Mouse (Mus musculus): ENCODE measurements around the gene Vti1b. TPM values are rescaled to one million over a fixed set of nuclear protein-coding genes. Genes with fewer than 3 reads are reported as not detected.
A peak's percentile ranks its signal among the peaks of the same experiment; 100 is the strongest.
"Not testable (repeated sequence)": the region's sequence is repeated elsewhere in the genome, so short reads cannot be mapped to it uniquely, and the experiment has no call there.

The Vti1b gene
- polyA plus RNA-seq, 1 experiment from 2014 or later: 88.9 TPM

DNA sequence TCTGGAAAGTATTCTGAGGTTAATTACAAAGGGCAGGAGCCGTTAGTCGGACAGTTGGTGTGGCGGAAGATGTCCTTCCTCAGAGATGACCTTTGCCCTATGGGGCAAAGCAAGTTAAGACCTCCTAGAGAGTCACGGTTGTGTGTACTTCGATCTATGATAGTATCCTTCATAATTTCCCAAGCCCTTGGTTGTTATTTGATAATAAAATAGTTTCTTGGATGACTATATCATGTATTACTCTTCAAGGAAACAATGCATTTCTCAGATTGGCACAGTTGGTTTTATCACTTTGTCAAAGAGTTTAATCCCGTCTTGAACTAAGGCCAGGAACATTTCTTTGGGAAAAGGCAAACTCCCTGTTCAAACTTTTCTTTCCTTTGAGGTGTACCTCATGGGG lies 19.7 kb upstream of the Vti1b start, which contains the start of gene Rdh11:
Gene Rdh11 (minus strand): TSS at position 101 of the 400 bp plus-strand sequence.
- ATAC-seq (ENCODE audit: insufficient number of reproducible peaks, insufficient read depth, low FRiP score, low read depth): no peak
- peak within 1 kb of the TSS; percentile 77 for H3K9ac ChIP-seq (ENCODE audit: low read length)
- WGBS: 65% methylated on average over 6 of the region's 6 CpGs

DNA sequence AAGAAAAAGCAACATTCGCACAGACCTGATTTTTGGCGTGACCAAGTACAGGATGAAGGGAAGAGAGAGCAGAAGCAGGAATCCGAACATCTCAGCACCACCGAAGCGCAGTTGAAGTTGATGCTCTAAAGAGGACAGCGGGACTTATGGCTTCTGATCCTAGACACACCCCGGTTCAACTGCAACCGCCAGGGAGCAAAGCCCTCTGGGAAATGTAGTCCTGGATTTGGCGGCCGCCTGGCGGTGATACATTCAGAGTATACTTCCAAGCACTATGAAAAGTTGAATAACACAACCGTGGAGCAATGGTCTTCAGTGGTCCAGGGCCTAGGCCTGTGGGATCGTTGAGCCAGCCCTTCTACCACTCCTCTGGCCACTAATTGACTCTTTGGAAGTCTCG lies 19.2 kb upstream of the Vti1b start:
- H3K4me2 ChIP-seq (ENCODE audit: low read length): peak overlapping the region; percentile 95
- peaks cover 6 to 15% of the 10 kb centered on the region in 2 experiments; a peak in 3 of 4 replicates for H3K4me1 ChIP-seq (ENCODE audit: control insufficient read depth in 2 of 2, insufficient read depth in 2 of 2, low read length in 2 of 2)
- no peaks in the 10 kb centered on the region for H3K9me3 ChIP-seq (ENCODE audit: control insufficient read depth, low read length)
- H3K27me3 ChIP-seq (ENCODE audit: control insufficient read depth, insufficient read depth, low read length): no peaks in the 10 kb centered on the region
- H3K27ac ChIP-seq (replicated peaks in 1 of 2; ENCODE audit: control insufficient read depth in 1 of 2, insufficient read depth in 1 of 2, low read depth in 2 of 2, low read length in 2 of 2): peak overlapping the region in 1 of 2 experiments; percentile 55; a peak in 1 of 4 replicates
- ATAC-seq (ENCODE audit: insufficient number of reproducible peaks, insufficient read depth, low FRiP score, low read depth): peak; percentile 75
- H3K36me3 ChIP-seq (ENCODE audit: control insufficient read depth, insufficient read depth, low read length): peaks cover 20% of the 10 kb centered on the region
- 4% methylated on average over 14 of the region's 14 CpGs for WGBS
- H3K4me3 ChIP-seq (ENCODE audit: control insufficient read depth in 1 of 2, insufficient read depth in 1 of 2, low read depth in 1 of 2, low read length in 2 of 2): peak overlapping the region; percentile 53 to 59
- peak overlapping the region; percentile 77 for H3K9ac ChIP-seq (ENCODE audit: low read length)

More for the DNA sequence above, 19.7 kb upstream of the Vti1b start, which contains the start of gene Rdh11:
- H3K4me1 ChIP-seq (ENCODE audit: control insufficient read depth in 2 of 2, insufficient read depth in 2 of 2, low read length in 2 of 2): peaks cover 6 to 15% of the 10 kb centered on the region in 2 experiments; a peak in 3 of 4 replicates
- H3K27me3 ChIP-seq (ENCODE audit: control insufficient read depth, insufficient read depth, low read length): no peaks in the 10 kb centered on the region
- H3K9me3 ChIP-seq (ENCODE audit: control insufficient read depth, low read length): no peaks in the 10 kb centered on the region
- H3K36me3 ChIP-seq (ENCODE audit: control insufficient read depth, insufficient read depth, low read length): peaks cover 15% of the 10 kb centered on the region
- H3K4me3 ChIP-seq (ENCODE audit: control insufficient read depth in 1 of 2, insufficient read depth in 1 of 2, low read depth in 1 of 2, low read length in 2 of 2): peak within 1 kb of the TSS; percentile 53 to 59
- H3K27ac ChIP-seq (replicated peaks in 1 of 2; ENCODE audit: control insufficient read depth in 1 of 2, insufficient read depth in 1 of 2, low read depth in 2 of 2, low read length in 2 of 2): peak within 1 kb of the TSS; percentile 24 to 55; a peak in 3 of 4 replicates
- peak within 1 kb of the TSS; percentile 95 for H3K4me2 ChIP-seq (ENCODE audit: low read length)

- 1% methylated on average over 18 of the region's 18 CpGs for WGBS
- Histone ChIP-seq H3K4me3 (ENCODE audit: control insufficient read depth in 1 of 2, insufficient read depth in 1 of 2, low read depth in 1 of 2, low read length in 2 of 2) (peak overlapping the region; percentile 53 to 59), H3K9ac (ENCODE audit: low read length) (peak overlapping the region; percentile 77), H3K36me3 (ENCODE audit: control insufficient read depth, insufficient read depth, low read length) (peaks cover 26% of the 10 kb centered on the region), H3K27ac (replicated peaks in 1 of 2; ENCODE audit: control insufficient read depth in 1 of 2, insufficient read depth in 1 of 2, low read depth in 2 of 2, low read length in 2 of 2) (peak overlapping the region; percentile 24 to 55; a peak in 3 of 4 replicates), H3K27me3 (ENCODE audit: control insufficient read depth, insufficient read depth, low read length) (no peaks in the 10 kb centered on the region), H3K4me1 (ENCODE audit: control insufficient read depth in 2 of 2, insufficient read depth in 2 of 2, low read length in 2 of 2) (peaks cover 6 to 15% of the 10 kb centered on the region in 2 experiments; a peak in 3 of 4 replicates), H3K4me2 (ENCODE audit: low read length) (peak overlapping the region; percentile 95), H3K9me3 (ENCODE audit: control insufficient read depth, low read length) (no peaks in the 10 kb centered on the region)
- ATAC-seq (ENCODE audit: insufficient number of reproducible peaks, insufficient read depth, low FRiP score, low read depth): peak; percentile 72; the same call in 1 of the 2 replicates
Measured at GRCm38 (mm10) chr12:79190931-79191673, 18.6 kb upstream of the Vti1b start.

DNA sequence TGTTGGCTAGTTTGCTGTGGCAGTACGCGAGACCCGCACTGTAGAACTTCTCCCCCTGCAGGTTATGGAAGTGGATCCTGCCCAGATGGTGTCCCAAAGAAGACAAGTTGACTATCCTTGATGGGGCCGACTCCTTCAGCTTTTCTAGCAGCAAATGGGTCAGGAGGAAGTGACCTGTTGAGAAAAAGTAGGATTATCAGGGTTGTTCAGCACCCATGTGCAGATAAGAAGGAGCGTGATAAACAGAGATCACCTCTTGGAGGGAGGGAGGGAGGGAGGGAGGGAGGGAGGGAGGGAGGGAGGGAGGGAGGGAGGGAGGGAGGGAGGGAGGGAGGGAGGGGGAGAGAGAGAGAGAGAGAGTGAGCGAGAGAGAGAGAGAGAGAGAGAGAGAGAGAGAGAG lies 12.7 kb upstream of the Vti1b start:
- peaks cover 81% of the 10 kb centered on the region for H3K36me3 ChIP-seq (ENCODE audit: control insufficient read depth, insufficient read depth, low read length)
- ATAC-seq (ENCODE audit: insufficient number of reproducible peaks, insufficient read depth, low FRiP score, low read depth); H3K9me3 ChIP-seq (ENCODE audit: control insufficient read depth, low read length); H3K4me2 ChIP-seq (ENCODE audit: low read length); H3K4me1 ChIP-seq (ENCODE audit: control insufficient read depth in 2 of 2, insufficient read depth in 2 of 2, low read length in 2 of 2); H3K9ac ChIP-seq (ENCODE audit: low read length); H3K27me3 ChIP-seq (ENCODE audit: control insufficient read depth, insufficient read depth, low read length); H3K27ac ChIP-seq (replicated peaks in 1 of 2; ENCODE audit: control insufficient read depth in 1 of 2, insufficient read depth in 1 of 2, low read depth in 2 of 2, low read length in 2 of 2); H3K4me3 ChIP-seq (ENCODE audit: control insufficient read depth in 1 of 2, insufficient read depth in 1 of 2, low read depth in 1 of 2, low read length in 2 of 2): not testable (repeated sequence)
- 88% methylated on average over 5 of the region's 6 CpGs for WGBS

- no peak overlapping the region for H3K27ac ChIP-seq (replicated peaks in 1 of 2; ENCODE audit: control insufficient read depth in 1 of 2, insufficient read depth in 1 of 2, low read depth in 2 of 2, low read length in 2 of 2)
- H3K4me1 ChIP-seq (ENCODE audit: control insufficient read depth in 2 of 2, insufficient read depth in 2 of 2, low read length in 2 of 2): peaks cover 2 to 7% of the 10 kb centered on the region in 2 experiments; a peak in 3 of 4 replicates
- 84% methylated on average over 5 of the region's 5 CpGs for WGBS
- ATAC-seq (ENCODE audit: insufficient number of reproducible peaks, insufficient read depth, low FRiP score, low read depth): no peak
- H3K9me3 ChIP-seq (ENCODE audit: control insufficient read depth, low read length): no peaks in the 10 kb centered on the region
- no peaks in the 10 kb centered on the region for H3K27me3 ChIP-seq (ENCODE audit: control insufficient read depth, insufficient read depth, low read length)
- H3K4me2 ChIP-seq (ENCODE audit: low read length): no peak overlapping the region
- no peak overlapping the region for H3K4me3 ChIP-seq (ENCODE audit: control insufficient read depth in 1 of 2, insufficient read depth in 1 of 2, low read depth in 1 of 2, low read length in 2 of 2)
- peaks cover 44% of the 10 kb centered on the region for H3K36me3 ChIP-seq (ENCODE audit: control insufficient read depth, insufficient read depth, low read length)
- no peak overlapping the region for H3K9ac ChIP-seq (ENCODE audit: low read length)
Measured at GRCm38 (mm10) chr12:79175998-79176397, 3.5 kb upstream of the Vti1b start.

DNA sequence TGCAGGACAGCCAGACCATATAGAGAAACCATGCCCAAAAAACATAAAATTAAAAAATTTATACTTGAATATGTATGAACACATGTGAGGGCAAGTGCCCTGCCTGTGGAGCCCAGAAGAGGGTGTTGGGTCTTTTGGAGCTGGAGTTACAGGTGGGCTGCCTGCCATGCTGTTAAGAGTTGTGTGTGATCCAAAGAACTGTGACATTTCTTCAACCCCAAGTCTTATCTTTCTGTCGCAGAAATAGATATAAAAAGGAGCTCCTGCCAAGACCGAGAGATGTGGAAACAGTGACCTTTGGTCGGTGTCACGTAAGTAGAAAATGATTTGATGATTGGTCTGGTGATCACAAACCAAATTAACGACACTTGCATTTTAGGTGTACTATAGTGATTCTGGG lies 1.3 kb upstream of the Vti1b start:
- Histone ChIP-seq H3K36me3 (ENCODE audit: control insufficient read depth, insufficient read depth, low read length) (peaks cover 37% of the 10 kb centered on the region), H3K9me3 (ENCODE audit: control insufficient read depth, low read length) (no peaks in the 10 kb centered on the region), H3K9ac (ENCODE audit: low read length) (no peak overlapping the region), H3K4me3 (ENCODE audit: control insufficient read depth in 1 of 2, insufficient read depth in 1 of 2, low read depth in 1 of 2, low read length in 2 of 2) (no peak overlapping the region), H3K27me3 (ENCODE audit: control insufficient read depth, insufficient read depth, low read length) (no peaks in the 10 kb centered on the region), H3K4me1 (ENCODE audit: control insufficient read depth in 2 of 2, insufficient read depth in 2 of 2, low read length in 2 of 2) (peaks cover 2 to 7% of the 10 kb centered on the region in 2 experiments; a peak in 3 of 4 replicates), H3K4me2 (ENCODE audit: low read length) (no peak overlapping the region), H3K27ac (replicated peaks in 1 of 2; ENCODE audit: control insufficient read depth in 1 of 2, insufficient read depth in 1 of 2, low read depth in 2 of 2, low read length in 2 of 2) (no peak overlapping the region)
- WGBS: 66% methylated on average over 5 of the region's 5 CpGs
- no peak for ATAC-seq (ENCODE audit: insufficient number of reproducible peaks, insufficient read depth, low FRiP score, low read depth)

DNA sequence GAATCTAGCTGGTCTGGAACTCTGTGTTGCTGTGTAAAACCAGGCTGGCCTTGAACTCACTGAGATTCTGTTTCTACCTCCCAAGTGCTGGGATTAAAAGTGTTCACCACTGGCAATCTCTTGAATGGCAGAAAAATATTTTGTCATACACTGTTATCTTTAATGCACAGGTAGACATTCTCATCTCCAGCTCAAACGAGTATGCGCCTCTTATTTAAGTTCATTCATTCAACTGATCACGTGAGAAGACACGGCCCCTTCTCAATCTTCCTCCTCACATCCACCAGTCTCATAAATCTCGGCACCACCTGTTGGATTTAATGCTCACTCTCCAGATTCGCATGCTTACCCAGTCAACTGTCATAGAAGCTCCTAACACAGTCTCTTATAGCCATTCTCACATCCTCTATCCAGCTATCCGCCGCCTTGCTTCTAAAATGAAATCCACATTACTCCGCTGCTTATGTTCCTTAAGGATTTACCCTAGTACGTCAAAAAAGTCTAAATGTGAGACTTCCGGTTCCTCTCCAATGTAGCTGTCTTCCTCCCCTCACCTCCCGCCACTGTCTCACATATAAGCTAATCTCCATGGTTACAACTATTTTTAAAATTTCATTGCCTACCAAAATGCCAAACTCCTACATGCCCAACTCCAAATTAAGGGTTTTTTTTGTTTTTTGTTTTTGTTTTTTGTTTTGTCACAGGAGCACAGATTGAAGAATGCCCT lies 1.0 kb downstream of the Vti1b start:
- no peak for ATAC-seq (ENCODE audit: insufficient number of reproducible peaks, insufficient read depth, low FRiP score, low read depth)
- 40% methylated on average over 12 of the region's 12 CpGs for WGBS

More for the DNA sequence above, 1.0 kb downstream of the Vti1b start:
- H3K27ac ChIP-seq (replicated peaks in 1 of 2; ENCODE audit: control insufficient read depth in 1 of 2, insufficient read depth in 1 of 2, low read depth in 2 of 2, low read length in 2 of 2): peak overlapping the region in 1 of 2 experiments; percentile 86; a peak in 1 of 4 replicates
- no peaks in the 10 kb centered on the region for H3K27me3 ChIP-seq (ENCODE audit: control insufficient read depth, insufficient read depth, low read length)
- peaks cover 28% of the 10 kb centered on the region for H3K36me3 ChIP-seq (ENCODE audit: control insufficient read depth, insufficient read depth, low read length)
- peaks cover 2 to 7% of the 10 kb centered on the region in 2 experiments; a peak in 3 of 4 replicates for H3K4me1 ChIP-seq (ENCODE audit: control insufficient read depth in 2 of 2, insufficient read depth in 2 of 2, low read length in 2 of 2)
- peak overlapping the region; percentile 75 for H3K4me2 ChIP-seq (ENCODE audit: low read length)
- H3K4me3 ChIP-seq (ENCODE audit: control insufficient read depth in 1 of 2, insufficient read depth in 1 of 2, low read depth in 1 of 2, low read length in 2 of 2): peak overlapping the region; percentile 81 to 94
- H3K9ac ChIP-seq (ENCODE audit: low read length): peak overlapping the region; percentile 86
- H3K9me3 ChIP-seq (ENCODE audit: control insufficient read depth, low read length): no peaks in the 10 kb centered on the region

Data from heart, embryonic 14.5 days (tissue).